Mouse (Mus musculus) heart, postnatal 25 days (tissue): ENCODE data around the gene Ccdc190. TPM values are rescaled to one million over a fixed set of nuclear protein-coding genes. Genes with fewer than 3 reads are reported as not detected.

Source experiments
- total RNA-seq, 2 experiments: library from RNA; stranded (reverse); gene quantifications; 2 replicates each; pipeline ENCODE4 v1.2.3; 2021

Gene Ccdc190
- total RNA-seq, 2 experiments from 2014 or later: 0.13 to 0.20 TPM

Other genes with a start within 250 kb of the Ccdc190 start
- gene Rgs4, start 181.0 kb upstream of the Ccdc190 start, total RNA-seq: 10 to 100 TPM; 13.5 to 20.4 TPM
- gene Hsd17b7, start 40.6 kb downstream of the Ccdc190 start, total RNA-seq: 10 to 100 TPM; 15.8 to 16.9 TPM
- 10 to 100 TPM; 23.4 to 29.0 TPM for gene Ddr2, start 182.1 kb downstream of the Ccdc190 start, total RNA-seq
- gene Uap1, start 246.3 kb downstream of the Ccdc190 start, total RNA-seq: 10 to 100 TPM; 54.8 to 56.9 TPM